Mouse (Mus musculus) myocyte (in vitro differentiated cells): ENCODE data around the gene Tmem62. TPM values are rescaled to one million over a fixed set of nuclear protein-coding genes. Genes with fewer than 3 reads are reported as not detected.
A peak's percentile ranks its signal among the peaks of the same experiment; 100 is the strongest.

Source experiments
- H3K27me3 ChIP-seq: one replicate; pipeline ENCODE4 v1.6.1; 2011; ENCODE audit not compliant: control insufficient read depth, insufficient read depth, insufficient read length
- H3K36me3 ChIP-seq: one replicate; pipeline ENCODE4 v1.6.1; 2011; ENCODE audit not compliant: control insufficient read depth, insufficient read depth
- H3K4me2 ChIP-seq: one replicate; pipeline ENCODE4 v1.6.1; 2011; ENCODE audit warnings: low read depth, control low read depth
- H3K4me3 ChIP-seq: one replicate; pipeline ENCODE4 v1.5.1; 2011; ENCODE audit warnings: mild to moderate bottlenecking, control low read depth, moderate library complexity
- H3K79me2 ChIP-seq: one replicate; pipeline ENCODE4 v1.6.1; 2011; ENCODE audit not compliant: control insufficient read depth, insufficient read depth
- H3ac ChIP-seq: one replicate; pipeline ENCODE4 v1.6.1; 2011; ENCODE audit not compliant: control insufficient read depth, insufficient read length
- CEBPB ChIP-seq: IDR thresholded peaks from 2 replicates; pipeline ENCODE4 v1.6.1; 2011; ENCODE audit warnings: mild to moderate bottlenecking, moderate library complexity; ENCODE audit not compliant: poor library complexity, insufficient read depth, severe bottlenecking
- E2F4 ChIP-seq: IDR thresholded peaks from one replicate; pipeline ENCODE4 v1.6.1; 2011; ENCODE audit warnings: mild to moderate bottlenecking, control low read depth, moderate library complexity; ENCODE audit not compliant: insufficient read depth
- MAX ChIP-seq: IDR thresholded peaks from one replicate; pipeline ENCODE4 v1.6.1; 2011; ENCODE audit warnings: low read depth, mild to moderate bottlenecking, control low read depth
- MYOD1 ChIP-seq, 3 experiments: IDR thresholded peaks; one replicate each; pipeline ENCODE4 v1.6.1; 2011; ENCODE audit warnings: control low read depth in 2 of 3, low read depth in 2 of 3, mild to moderate bottlenecking in 2 of 3, moderate library complexity in 1 of 3; ENCODE audit not compliant: insufficient read length in 2 of 3, control insufficient read depth in 1 of 3
- MYOG ChIP-seq, 3 experiments: IDR thresholded peaks; one replicate each; pipeline ENCODE4 v1.6.1; 2011; ENCODE audit warnings: control low read depth in 2 of 3, low read depth in 2 of 3, mild to moderate bottlenecking in 2 of 3; ENCODE audit not compliant: insufficient read length in 2 of 3, control insufficient read depth in 1 of 3, insufficient read depth in 1 of 3
- POLR2A ChIP-seq: IDR thresholded peaks from one replicate; pipeline ENCODE4 v1.6.1; 2011; ENCODE audit warnings: low read depth, mild to moderate bottlenecking, control low read depth, moderate library complexity; ENCODE audit not compliant: insufficient read length
- POLR2AphosphoS2 ChIP-seq: IDR thresholded peaks from one replicate; pipeline ENCODE4 v1.6.1; 2011; ENCODE audit warnings: low read depth, control low read depth; ENCODE audit not compliant: insufficient read length
- REST ChIP-seq: IDR thresholded peaks from one replicate; pipeline ENCODE4 v1.6.1; 2011; ENCODE audit warnings: mild to moderate bottlenecking, control low read depth, moderate library complexity; ENCODE audit not compliant: insufficient read depth, insufficient read length
- SRF ChIP-seq: IDR thresholded peaks from one replicate; pipeline ENCODE4 v1.6.1; 2011; ENCODE audit warnings: low read depth; ENCODE audit not compliant: control insufficient read depth, insufficient read length
- TCF12 ChIP-seq: IDR thresholded peaks from one replicate; pipeline ENCODE4 v1.6.1; 2011; ENCODE audit warnings: mild to moderate bottlenecking, control low read depth; ENCODE audit not compliant: poor library complexity, insufficient read depth, severe bottlenecking
- TCF3 ChIP-seq: IDR thresholded peaks from one replicate; pipeline ENCODE4 v1.6.1; 2011; ENCODE audit warnings: low read depth, control low read depth; ENCODE audit not compliant: insufficient read length
- USF1 ChIP-seq: IDR thresholded peaks from one replicate; pipeline ENCODE4 v1.6.1; 2011; ENCODE audit warnings: low read depth, mild to moderate bottlenecking, control low read depth, moderate library complexity
- polyA plus RNA-seq: library from polyadenylated mRNA; unstranded; fragments of >200 nt; fragmentation: generic; extraction: Trizol; gene quantifications from one replicate; pipeline ENCODE4 v1.2.1, GENCODE M21; 2012; ENCODE audit warnings: missing spikeins

The Tmem62 gene
- polyA plus RNA-seq, 1 experiment, result 11.3 TPM

DNA sequence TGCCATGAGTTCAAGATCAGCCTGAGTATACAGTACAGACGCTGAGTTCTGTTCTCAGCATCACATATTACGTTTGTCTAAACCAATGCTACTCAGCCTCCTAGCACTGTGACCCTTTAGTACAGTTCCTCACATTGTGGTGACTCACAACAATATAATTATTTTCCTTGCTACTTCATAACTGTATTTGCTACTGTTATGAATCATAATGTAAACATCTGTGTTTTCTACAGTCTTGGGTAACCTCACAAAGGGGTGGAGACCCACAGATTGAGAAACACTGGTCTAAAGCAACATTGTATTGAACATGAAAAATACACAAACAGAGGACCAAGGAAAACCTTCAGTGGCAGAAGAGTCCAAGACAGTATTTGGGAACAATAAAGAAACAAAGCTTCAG is 17.5 kb upstream of the Tmem62 start:
- H3K4me2 ChIP-seq, result no peak overlapping the region
- no peak overlapping the region for H3K4me3 ChIP-seq
- H3K27me3 ChIP-seq, result no peaks in the 10 kb centered on the region
- TF ChIP-seq E2F4 (no peak), CEBPB (peak; percentile 58; the same call in 1 of the 2 replicates)
- H3K36me3 ChIP-seq, result peaks cover 6% of the 10 kb centered on the region
- no peak overlapping the region for H3ac ChIP-seq
- peaks cover 34% of the 10 kb centered on the region for H3K79me2 ChIP-seq

DNA sequence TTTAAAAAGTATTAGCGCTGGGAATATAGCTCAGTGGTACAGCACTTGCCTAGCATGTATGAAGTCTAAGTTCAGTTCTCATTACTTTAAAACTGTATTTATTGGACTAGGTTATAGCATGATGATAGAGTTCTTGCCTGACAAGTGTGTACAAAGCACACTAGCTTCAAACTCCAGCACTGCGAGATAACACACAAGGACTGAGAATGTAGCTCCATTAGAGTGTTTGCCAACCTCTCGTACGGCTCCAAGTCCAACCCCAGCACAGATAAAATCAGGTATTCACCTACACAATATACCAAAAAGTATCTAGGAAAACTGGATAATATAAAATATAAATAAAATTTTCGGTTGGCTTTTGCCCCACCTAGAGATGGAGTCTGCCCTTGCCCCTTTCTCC is 17.0 kb upstream of the Tmem62 start:
- Histone ChIP-seq H3K4me3 (no peak overlapping the region), H3ac (no peak overlapping the region), H3K4me2 (no peak overlapping the region), H3K79me2 (peaks cover 36% of the 10 kb centered on the region), H3K27me3 (no peaks in the 10 kb centered on the region), H3K36me3 (peaks cover 6% of the 10 kb centered on the region)
- TF ChIP-seq SRF (no peak), CEBPB (no peak), USF1 (no peak)

DNA sequence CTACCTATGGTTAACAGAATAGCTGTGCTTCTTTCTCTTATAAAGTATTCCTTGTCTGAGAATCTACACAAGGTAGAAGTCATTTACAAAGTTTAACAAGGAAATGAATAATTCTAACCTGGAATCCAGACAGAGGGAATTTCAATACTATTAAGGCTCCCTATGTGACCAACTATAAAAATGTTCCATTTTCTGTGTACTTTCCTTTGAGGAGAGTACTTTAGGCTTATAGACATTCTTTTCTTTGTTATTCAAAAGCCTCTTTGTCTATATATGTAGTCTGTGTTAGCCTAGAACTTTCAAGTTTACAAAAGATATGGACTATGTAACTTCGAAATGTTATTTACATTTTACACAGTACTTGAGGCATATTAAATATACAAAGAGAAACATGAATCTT is 16.6 kb upstream of the Tmem62 start:
- H3K27me3 ChIP-seq, result no peaks in the 10 kb centered on the region
- TF ChIP-seq SRF, result no peak
- TF ChIP-seq REST, result no peak
- TF ChIP-seq POLR2AphosphoS2, result no peak
- no peak for TF ChIP-seq USF1
- TF ChIP-seq MYOG (IDR thresholded peaks at IDR 0.05; ENCODE audit: control insufficient read depth in 1 of 3, insufficient read depth in 1 of 3, insufficient read length in 2 of 3, low read depth in 2 of 3), result no peak
- TF ChIP-seq TCF12, result no peak
- TF ChIP-seq TCF3, result no peak
- no peak overlapping the region for H3K4me3 ChIP-seq
- H3K36me3 ChIP-seq, result peaks cover 6% of the 10 kb centered on the region
- no peak overlapping the region for H3K4me2 ChIP-seq
- H3K79me2 ChIP-seq, result peaks cover 40% of the 10 kb centered on the region
- H3ac ChIP-seq, result no peak overlapping the region

DNA sequence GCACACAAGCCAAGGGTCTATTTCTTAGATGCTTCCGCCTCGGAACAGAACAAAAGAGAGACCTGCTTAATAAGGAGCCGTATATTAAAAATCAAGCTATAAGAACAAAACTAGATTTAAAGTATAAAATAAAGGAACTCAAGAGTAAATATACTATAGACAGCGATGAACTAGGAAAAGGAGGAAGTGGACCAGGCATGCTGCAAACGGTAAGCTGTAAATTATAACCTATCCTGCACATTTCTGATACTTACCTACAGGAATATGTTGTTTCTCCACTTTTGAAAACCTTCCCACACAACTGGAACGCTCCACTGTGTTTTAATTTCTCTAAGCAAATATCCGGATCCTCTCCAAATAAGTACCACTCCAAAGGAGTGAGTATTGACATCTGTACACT is 13.7 kb upstream of the Tmem62 start:
- TF ChIP-seq TCF3, result no peak
- no peak for TF ChIP-seq MYOD1 (IDR thresholded peaks at IDR 0.05; ENCODE audit: control insufficient read depth in 1 of 3, insufficient read length in 2 of 3, low read depth in 2 of 3)
- no peak for TF ChIP-seq CEBPB
- no peak for TF ChIP-seq SRF
- TF ChIP-seq USF1, result no peak
- TF ChIP-seq POLR2AphosphoS2, result no peak
- TF ChIP-seq TCF12, result no peak
- TF ChIP-seq MAX, result no peak
- no peak for TF ChIP-seq REST
- TF ChIP-seq POLR2A, result no peak
- no peak for TF ChIP-seq MYOG (IDR thresholded peaks at IDR 0.05; ENCODE audit: control insufficient read depth in 1 of 3, insufficient read depth in 1 of 3, insufficient read length in 2 of 3, low read depth in 2 of 3)
- no peak for TF ChIP-seq E2F4
- no peak overlapping the region for H3K4me3 ChIP-seq
- peaks cover 6% of the 10 kb centered on the region for H3K36me3 ChIP-seq
- no peaks in the 10 kb centered on the region for H3K27me3 ChIP-seq
- H3K79me2 ChIP-seq, result peaks cover 56% of the 10 kb centered on the region
- H3K4me2 ChIP-seq, result no peak overlapping the region
- no peak overlapping the region for H3ac ChIP-seq

DNA sequence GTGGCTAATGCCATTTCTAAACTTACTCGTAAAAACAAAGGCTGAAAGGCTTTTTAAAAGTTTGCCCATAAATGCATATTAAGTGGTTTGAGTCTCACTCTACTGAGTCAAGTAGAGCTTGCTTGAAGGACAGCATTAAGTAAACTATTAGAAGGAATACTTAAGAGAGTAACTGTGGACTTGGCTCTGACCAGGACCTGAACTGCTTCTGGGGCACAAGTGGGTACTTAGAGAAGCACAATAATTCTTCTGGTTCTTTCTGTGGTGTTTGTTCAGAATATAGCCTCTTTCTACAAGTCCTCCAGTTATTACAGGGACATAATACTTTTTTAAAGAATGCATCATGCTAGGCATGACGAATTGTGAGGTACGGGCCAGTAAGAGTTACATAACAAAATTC is 11.3 kb upstream of the Tmem62 start:
- no peaks in the 10 kb centered on the region for H3K27me3 ChIP-seq
- no peak overlapping the region for H3K4me2 ChIP-seq
- peaks cover 70% of the 10 kb centered on the region for H3K79me2 ChIP-seq
- no peak overlapping the region for H3K4me3 ChIP-seq
- peaks cover 6% of the 10 kb centered on the region for H3K36me3 ChIP-seq
- no peak overlapping the region for H3ac ChIP-seq
- TF ChIP-seq USF1, result no peak
- no peak for TF ChIP-seq REST
- TF ChIP-seq MYOD1 (IDR thresholded peaks at IDR 0.05; ENCODE audit: control insufficient read depth in 1 of 3, insufficient read length in 2 of 3, low read depth in 2 of 3), result no peak
- TF ChIP-seq MYOG (IDR thresholded peaks at IDR 0.05; ENCODE audit: control insufficient read depth in 1 of 3, insufficient read depth in 1 of 3, insufficient read length in 2 of 3, low read depth in 2 of 3), result no peak
- no peak for TF ChIP-seq TCF3
- TF ChIP-seq E2F4, result no peak
- no peak for TF ChIP-seq POLR2AphosphoS2
- no peak for TF ChIP-seq SRF
- TF ChIP-seq TCF12, result no peak
- TF ChIP-seq POLR2A, result no peak
- no peak for TF ChIP-seq CEBPB
- TF ChIP-seq MAX, result no peak

DNA sequence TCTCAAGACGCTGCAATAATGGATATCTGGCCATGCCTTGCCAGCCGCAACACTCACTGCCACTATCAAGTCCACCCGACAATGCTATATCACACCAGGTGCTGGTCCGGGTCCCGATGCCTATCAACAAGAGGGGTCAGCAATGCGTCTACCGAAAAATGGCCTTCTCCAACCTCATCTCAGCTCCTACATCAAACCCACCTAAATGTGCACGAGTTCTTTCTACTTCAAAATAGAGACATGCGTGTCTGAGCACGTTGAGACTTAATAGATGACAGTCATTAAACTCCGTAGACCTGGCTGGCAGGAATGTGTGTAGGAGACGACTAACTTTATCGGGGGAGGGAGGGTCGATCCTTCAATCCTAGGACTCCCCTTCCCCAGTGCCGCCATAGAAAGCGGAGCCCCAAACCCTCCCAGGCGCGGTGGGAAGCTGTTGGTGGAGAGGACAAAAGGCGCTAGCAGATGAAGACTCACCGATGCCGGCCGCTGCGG is 6.7 kb upstream of the Tmem62 start:
- H3K79me2 ChIP-seq, result peaks cover 51% of the 10 kb centered on the region
- H3K36me3 ChIP-seq, result no peaks in the 10 kb centered on the region
- H3K4me2 ChIP-seq, result peak overlapping the region; percentile 89
- peak overlapping the region; percentile 99 for H3K4me3 ChIP-seq
- H3ac ChIP-seq, result peak overlapping the region; percentile 35
- TF ChIP-seq SRF (no peak), E2F4 (no peak), TCF3 (no peak)
- no peaks in the 10 kb centered on the region for H3K27me3 ChIP-seq
